Comparison of ENCODE assay signal across 9 mouse cellular contexts in the genomic region with DNA sequence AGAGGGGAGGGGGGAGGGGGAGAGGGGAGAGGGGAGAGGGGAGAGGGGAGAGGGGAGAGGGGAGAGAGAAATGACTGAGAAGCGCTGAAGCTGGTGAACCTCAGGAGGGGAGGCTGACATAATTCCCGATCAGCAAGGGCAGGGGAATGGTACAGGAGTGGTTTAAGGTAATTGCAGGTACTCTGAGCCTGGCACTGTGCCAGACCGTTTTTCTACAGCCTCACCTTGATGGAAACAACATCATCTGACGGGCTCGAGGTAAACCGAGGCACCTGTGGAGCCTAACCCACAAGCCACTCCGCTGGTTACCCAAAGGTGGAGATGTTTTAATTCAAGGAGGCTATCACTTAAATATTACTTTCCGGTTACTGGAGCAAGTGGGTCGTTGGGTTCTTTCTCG. TPM values are rescaled to one million over a fixed set of nuclear protein-coding genes. Genes with fewer than 3 reads are reported as not detected.
DNase-seq lines count a peak whose midpoint lies in the region; ATAC-seq and TF ChIP-seq lines count a peak whose summit lies in the region.
"Had no signal": no experiment of that assay in that cellular context is flagged by ENCODE, and none has a peak within 500 bp of the region (broad histone marks: within the 10 kb centered on the region; RNA-seq: fewer than 3 reads in every experiment).

No protein-coding gene starts in this region.

- DNase-seq in kidney, postnatal 4 days, result no peak
- DNase-seq in forebrain, embryonic 10.5 days (ENCODE audit: extremely low spot score, low spot score), result no peak
- DNase-seq in layer of hippocampus, adult 9-10 months (ENCODE audit: low spot score), result no peak
- no peak for DNase-seq in frontal cortex, postnatal 36 days (ENCODE audit: low spot score in 2 of 2)
- no peak for DNase-seq in spleen, adult 12 weeks (ENCODE audit: low spot score)

- peaks cover 3% of the 10 kb centered on the region; the same call in 1 of the 2 replicates for H3K36me3 ChIP-seq in kidney, embryonic 14.5 days (ENCODE audit: control insufficient read depth, insufficient read depth, low read length)
- H3K36me3 ChIP-seq in forebrain, embryonic 10.5 days (replicated peaks), result no peaks in the 10 kb centered on the region
- H3K36me3 ChIP-seq in kidney, embryonic 15.5 days, result no peaks in the 10 kb centered on the region
- no peaks in the 10 kb centered on the region for H3K36me3 ChIP-seq in myocyte (ENCODE audit: control insufficient read depth, insufficient read depth)
- H3K36me3 ChIP-seq: G1E had no signal

- peaks cover 42% of the 10 kb centered on the region for H3K79me2 ChIP-seq in myocyte (ENCODE audit: control insufficient read depth, insufficient read depth)

- no peak overlapping the region for H3K27ac ChIP-seq in kidney, embryonic 14.5 days (ENCODE audit: low read depth, low read length)
- 0 out of 2 replicates have a peak overlapping the region, but pooled peaks have one; percentile 91 for H3K27ac ChIP-seq in forebrain, embryonic 10.5 days
- H3K27ac ChIP-seq in kidney, embryonic 15.5 days, result peak overlapping the region; percentile 89; the same call in 1 of the 2 replicates

- H3ac ChIP-seq in myocyte (ENCODE audit: control insufficient read depth, insufficient read length), result no peak overlapping the region

- ATAC-seq in kidney, embryonic 14.5 days (ENCODE audit: low FRiP score, low TSS enrichment), result no peak
- no peak for ATAC-seq in kidney, embryonic 15.5 days (replicated peaks; ENCODE audit: low FRiP score)

- H3K4me3 ChIP-seq in kidney, embryonic 14.5 days (ENCODE audit: low read length), result peak overlapping the region; percentile 66
- peak overlapping the region; percentile 69 for H3K4me3 ChIP-seq in forebrain, embryonic 10.5 days
- H3K4me3 ChIP-seq in kidney, embryonic 15.5 days (replicated peaks), result peak overlapping the region; percentile 71
- H3K4me3 ChIP-seq in myocyte, result peak overlapping the region; percentile 33

- H3K27me3 ChIP-seq in kidney, embryonic 14.5 days (ENCODE audit: control insufficient read depth, insufficient read depth, low read length), result peaks cover 4% of the 10 kb centered on the region
- peaks cover 56% of the 10 kb centered on the region for H3K27me3 ChIP-seq in forebrain, embryonic 10.5 days (ENCODE audit: poor library complexity, severe bottlenecking)
- H3K27me3 ChIP-seq in kidney, embryonic 15.5 days, result peaks cover 29% of the 10 kb centered on the region
- H3K27me3 ChIP-seq in myocyte (ENCODE audit: control insufficient read depth, insufficient read depth, insufficient read length), result no peaks in the 10 kb centered on the region

- H3K9me3 ChIP-seq in kidney, embryonic 14.5 days (ENCODE audit: control insufficient read depth, low read length), result no peaks in the 10 kb centered on the region
- no peaks in the 10 kb centered on the region for H3K9me3 ChIP-seq in forebrain, embryonic 10.5 days
- H3K9me3 ChIP-seq in kidney, embryonic 15.5 days (replicated peaks), result no peaks in the 10 kb centered on the region

- H3K9ac ChIP-seq in kidney, embryonic 14.5 days (ENCODE audit: low read depth, low read length), result peak overlapping the region; percentile 82; the same call in 1 of the 2 replicates
- peak overlapping the region; percentile 65 for H3K9ac ChIP-seq in kidney, embryonic 15.5 days

- peaks cover 24% of the 10 kb centered on the region for H3K4me1 ChIP-seq in kidney, embryonic 14.5 days (ENCODE audit: control insufficient read depth, insufficient read depth, low read length)
- H3K4me1 ChIP-seq in forebrain, embryonic 10.5 days, result peaks cover 61% of the 10 kb centered on the region
- H3K4me1 ChIP-seq in kidney, embryonic 15.5 days, result peaks cover 52% of the 10 kb centered on the region

- TF ChIP-seq POLR2A in myocyte (IDR thresholded peaks at IDR 0.05; ENCODE audit: insufficient read length, low read depth), result no peak

- H3K4me2 ChIP-seq in kidney, embryonic 14.5 days (replicated peaks; ENCODE audit: low read depth, low read length), result peak overlapping the region; percentile 95
- peak overlapping the region; percentile 98 for H3K4me2 ChIP-seq in kidney, embryonic 15.5 days
- peak overlapping the region; percentile 99 for H3K4me2 ChIP-seq in myocyte (ENCODE audit: low read depth)

- 33% methylated on average over 10 of the region's 10 CpGs for WGBS in kidney, embryonic 14.5 days
- WGBS in forebrain, embryonic 10.5 days, result 38% methylated on average over 10 of the region's 10 CpGs
- whole genome bisulfite sequencing in kidney, embryonic 15.5 days, result 33% methylated on average over 10 of the region's 10 CpGs

TF ChIP-seq in myocyte, 11 proteins besides CTCF, POLR2A, EP300 and RAD21:
- TF ChIP-seq E2F4 (IDR thresholded peaks at IDR 0.05; ENCODE audit: insufficient read depth) (no peak), POLR2AphosphoS2 (IDR thresholded peaks at IDR 0.05; ENCODE audit: insufficient read length, low read depth) (no peak), MAX (IDR thresholded peaks at IDR 0.05; ENCODE audit: low read depth) (no peak), REST (IDR thresholded peaks at IDR 0.05; ENCODE audit: insufficient read depth, insufficient read length) (no peak), SRF (IDR thresholded peaks at IDR 0.05; ENCODE audit: control insufficient read depth, insufficient read length, low read depth) (no peak), CEBPB (IDR thresholded peaks at IDR 0.05; ENCODE audit: insufficient read depth, poor library complexity, severe bottlenecking) (no peak), MYOG (IDR thresholded peaks at IDR 0.05; ENCODE audit: control insufficient read depth in 1 of 3, insufficient read depth in 1 of 3, insufficient read length in 2 of 3, low read depth in 2 of 3) (no peak), TCF12 (IDR thresholded peaks at IDR 0.05; ENCODE audit: insufficient read depth, poor library complexity, severe bottlenecking) (no peak), TCF3 (IDR thresholded peaks at IDR 0.05; ENCODE audit: insufficient read length, low read depth) (no peak), USF1 (IDR thresholded peaks at IDR 0.05; ENCODE audit: low read depth) (no peak), MYOD1 (IDR thresholded peaks at IDR 0.05; ENCODE audit: control insufficient read depth in 1 of 3, insufficient read length in 2 of 3, low read depth in 2 of 3) (no peak)

RNA-seq across cellular contexts. Expression of gene Pdzrn3, which starts 1.6 kb away (rescaled TPM):
- polyA plus RNA-seq in kidney, embryonic 14.5 days (2014; fragmentation: Nextera tagmentation; extraction: Ambion mirVana), result 8.4 and 12.1 TPM in 2 replicates
- 3.7 and 4.6 TPM in 2 replicates for polyA plus RNA-seq in forebrain, embryonic 10.5 days (2016; fragmentation: Nextera tagmentation; extraction: Ambion mirVana)
- polyA plus RNA-seq in kidney, embryonic 15.5 days (2015; fragmentation: Nextera tagmentation; extraction: Ambion mirVana), result 9.3 and 9.9 TPM in 2 replicates
- polyA plus RNA-seq in myocyte (2012; fragmentation: generic; extraction: Trizol), result 13.8 TPM
- polyA plus RNA-seq: G1E had no signal
